Mouse (Mus musculus) limb, embryonic 13.5 days (tissue): ENCODE results near the gene Spag6. TPM values are rescaled to one million over a fixed set of nuclear protein-coding genes. Genes with fewer than 3 reads are reported as not detected.

Source experiments
- ATAC-seq: fragments of 200-750 bp; cut with Nextera tagmentation; 2 replicates; pipeline ENCODE4 v1.8.0; 2017; ENCODE audit warnings: low read depth, moderate number of reproducible peaks, moderate TSS enrichment; ENCODE audit not compliant: low FRiP score
- H3K27ac ChIP-seq: fragments of 300-500 bp; sonication (generic); 2 replicates; pipeline ENCODE4 v1.5.1; 2015; ENCODE audit warnings: inconsistent platforms, mild to moderate bottlenecking, moderate library complexity
- H3K27me3 ChIP-seq: fragments of 300-500 bp; sonication (generic); 2 replicates; pipeline ENCODE4 v1.6.1; 2015; ENCODE audit warnings: mild to moderate bottlenecking, inconsistent platforms
- H3K36me3 ChIP-seq: fragments of 300-500 bp; sonication (generic); 2 replicates; pipeline ENCODE4 v1.6.1; 2015; ENCODE audit warnings: inconsistent platforms, mild to moderate bottlenecking, moderate library complexity
- H3K4me1 ChIP-seq: fragments of 300-500 bp; sonication (generic); 2 replicates; pipeline ENCODE4 v1.6.1; 2015; ENCODE audit warnings: inconsistent platforms
- H3K4me2 ChIP-seq: fragments of 300-500 bp; sonication (generic); replicated peaks from 2 replicates; pipeline ENCODE4 v1.6.1; 2015; ENCODE audit warnings: inconsistent platforms, mild to moderate bottlenecking, moderate library complexity
- H3K4me3 ChIP-seq: fragments of 300-500 bp; sonication (generic); 2 replicates; pipeline ENCODE4 v1.5.1; 2015; ENCODE audit warnings: moderate library complexity, mild to moderate bottlenecking, inconsistent platforms
- H3K9ac ChIP-seq: fragments of 300-500 bp; sonication (generic); 2 replicates; pipeline ENCODE4 v1.6.1; 2015; ENCODE audit warnings: mild to moderate bottlenecking, inconsistent platforms
- H3K9me3 ChIP-seq: fragments of 300-500 bp; sonication (generic); 2 replicates; pipeline ENCODE4 v1.6.1; 2016; ENCODE audit warnings: inconsistent platforms
- WGBS: fragments of 180-500 bp; shearing (Covaris S2); methylation state at CpG from one replicate; pipeline ENCODE4 v1.1.7; 2015; 5-methylcytosine and 5-hydroxymethylcytosine counted together
- polyA plus RNA-seq: library from polyadenylated mRNA; unstranded; fragments of >200 nt; fragmentation: Nextera tagmentation; extraction: Ambion mirVana; gene quantifications from 2 replicates; pipeline ENCODE4 v1.2.1, GENCODE M21; 2015

Spag6 gene
- 0.13 TPM in 1 of 2 replicates, not detected in the other for polyA plus RNA-seq

GRCm38 (mm10) chr2:18693871-18694610 is at the start of gene Spag6:
TSS of gene Spag6 (plus strand) at chr2:18694032.
- peak within 1 kb of the TSS; percentile 86 for H3K9ac ChIP-seq
- peak; percentile 76 for ATAC-seq
- H3K36me3 ChIP-seq: no peaks in the 10 kb centered on the region
- no peaks in the 10 kb centered on the region for H3K9me3 ChIP-seq
- WGBS: under 1% methylated on average over 37 of the region's 61 CpGs
- peaks cover 73% of the 10 kb centered on the region for H3K27me3 ChIP-seq
- peak within 1 kb of the TSS; percentile 48; the same call in 1 of the 2 replicates for H3K27ac ChIP-seq
- H3K4me3 ChIP-seq: peak within 1 kb of the TSS; percentile 66
- H3K4me1 ChIP-seq: peaks cover 24% of the 10 kb centered on the region
- H3K4me2 ChIP-seq: peak within 1 kb of the TSS; percentile 96

GRCm38 (mm10) chr2:18648563-18648962 is 45.3 kb upstream of the Spag6 start:
- peaks cover 3% of the 10 kb centered on the region for H3K27me3 ChIP-seq
- no peak for ATAC-seq
- no peak overlapping the region for H3K4me3 ChIP-seq
- no peaks in the 10 kb centered on the region for H3K4me1 ChIP-seq
- no peaks in the 10 kb centered on the region for H3K9me3 ChIP-seq
- H3K27ac ChIP-seq: no peak overlapping the region
- H3K4me2 ChIP-seq: no peak overlapping the region
- no peaks in the 10 kb centered on the region for H3K36me3 ChIP-seq
- H3K9ac ChIP-seq: no peak overlapping the region
- 80% methylated on average over 4 of the region's 4 CpGs for WGBS

- H3K27me3 ChIP-seq: peaks cover 5% of the 10 kb centered on the region; the same call in 1 of the 2 replicates
- no peak overlapping the region for H3K4me3 ChIP-seq
- no peaks in the 10 kb centered on the region for H3K36me3 ChIP-seq
- no peak overlapping the region for H3K9ac ChIP-seq
- ATAC-seq: no peak
- H3K4me1 ChIP-seq: no peaks in the 10 kb centered on the region
- no peak overlapping the region for H3K4me2 ChIP-seq
- no peak overlapping the region for H3K27ac ChIP-seq
- H3K9me3 ChIP-seq: no peaks in the 10 kb centered on the region
- 60% methylated on average over 5 of the region's 5 CpGs for WGBS
These were observed 39.0 kb upstream of the Spag6 start for GRCm38 (mm10) chr2:18654821-18655220.

GRCm38 (mm10) chr2:18664003-18664402 is 29.8 kb upstream of the Spag6 start:
- peaks cover 16% of the 10 kb centered on the region; the same call in 1 of the 2 replicates for H3K27me3 ChIP-seq
- no peaks in the 10 kb centered on the region for H3K36me3 ChIP-seq
- H3K27ac ChIP-seq: no peak overlapping the region
- H3K9ac ChIP-seq: no peak overlapping the region
- no peaks in the 10 kb centered on the region for H3K9me3 ChIP-seq
- 89% methylated on average over 3 of the region's 3 CpGs for WGBS
- no peak for ATAC-seq
- no peak overlapping the region for H3K4me2 ChIP-seq
- H3K4me3 ChIP-seq: no peak overlapping the region
- H3K4me1 ChIP-seq: no peaks in the 10 kb centered on the region

GRCm38 (mm10) chr2:18671041-18671440 is 22.8 kb upstream of the Spag6 start:
- WGBS: 18% methylated on average over 6 of the region's 6 CpGs
- Histone ChIP-seq H3K27ac (no peak overlapping the region), H3K9me3 (no peaks in the 10 kb centered on the region), H3K4me2 (no peak overlapping the region), H3K36me3 (no peaks in the 10 kb centered on the region), H3K9ac (no peak overlapping the region), H3K4me3 (no peak overlapping the region), H3K27me3 (peaks cover 19% of the 10 kb centered on the region), H3K4me1 (peaks cover 19% of the 10 kb centered on the region)
- ATAC-seq: no peak

- peak within 1 kb of the TSS; percentile 81 for H3K4me2 ChIP-seq
- no peaks in the 10 kb centered on the region for H3K36me3 ChIP-seq
- peak within 1 kb of the TSS; percentile 98 for H3K9ac ChIP-seq
- H3K4me3 ChIP-seq: peak within 1 kb of the TSS; percentile 87
- H3K4me1 ChIP-seq: peaks cover 20% of the 10 kb centered on the region
- H3K27ac ChIP-seq: peak within 1 kb of the TSS; percentile 97
- ATAC-seq: peak; percentile 91
- H3K27me3 ChIP-seq: peaks cover 16% of the 10 kb centered on the region
- under 1% methylated on average over 87 of the region's 91 CpGs for WGBS
- no peaks in the 10 kb centered on the region for H3K9me3 ChIP-seq
These were observed 21.6 kb upstream of the Spag6 start, which contains the start of gene Commd3 for GRCm38 (mm10) chr2:18672133-18672765. TSS of gene Commd3 (plus strand) at chr2:18672384.

- H3K27ac ChIP-seq: peak overlapping the region; percentile 97
- peak overlapping the region; percentile 81 for H3K4me2 ChIP-seq
- H3K9me3 ChIP-seq: no peaks in the 10 kb centered on the region
- H3K4me1 ChIP-seq: peaks cover 20% of the 10 kb centered on the region
- no peaks in the 10 kb centered on the region for H3K36me3 ChIP-seq
- no peak for ATAC-seq
- H3K27me3 ChIP-seq: peaks cover 13% of the 10 kb centered on the region
- peak overlapping the region; percentile 98 for H3K9ac ChIP-seq
- peak overlapping the region; percentile 87 for H3K4me3 ChIP-seq
- WGBS: under 1% methylated on average over 11 of the region's 11 CpGs
These were observed 21.1 kb upstream of the Spag6 start for GRCm38 (mm10) chr2:18672766-18673164.

GRCm38 (mm10) chr2:18673766-18674165 is 20.1 kb upstream of the Spag6 start:
- Histone ChIP-seq H3K9ac (no peak overlapping the region), H3K4me2 (peak overlapping the region; percentile 44), H3K27me3 (peaks cover 10% of the 10 kb centered on the region), H3K9me3 (no peaks in the 10 kb centered on the region), H3K4me3 (peak overlapping the region; percentile 17; the same call in 1 of the 2 replicates), H3K36me3 (no peaks in the 10 kb centered on the region), H3K4me1 (peaks cover 25% of the 10 kb centered on the region), H3K27ac (no peak overlapping the region)
- 39% methylated on average over 4 of the region's 4 CpGs for WGBS
- ATAC-seq: no peak

GRCm38 (mm10) chr2:18674193-18674902 is 19.5 kb upstream of the Spag6 start:
- H3K9ac ChIP-seq: no peak overlapping the region
- peak overlapping the region; percentile 44 for H3K4me2 ChIP-seq
- H3K27ac ChIP-seq: no peak overlapping the region
- H3K27me3 ChIP-seq: peaks cover 15% of the 10 kb centered on the region
- no peaks in the 10 kb centered on the region for H3K36me3 ChIP-seq
- H3K9me3 ChIP-seq: no peaks in the 10 kb centered on the region
- peaks cover 25% of the 10 kb centered on the region for H3K4me1 ChIP-seq
- ATAC-seq: no peak
- H3K4me3 ChIP-seq: peak overlapping the region; percentile 17; the same call in 1 of the 2 replicates
- WGBS: 62% methylated on average over 4 of the region's 4 CpGs

GRCm38 (mm10) chr2:18675681-18676456 is 18.0 kb upstream of the Spag6 start:
- WGBS: 9% methylated on average over 41 of the region's 42 CpGs
- ATAC-seq: no peak
- no peaks in the 10 kb centered on the region for H3K9me3 ChIP-seq
- H3K27ac ChIP-seq: peak overlapping the region; percentile 28; the same call in 1 of the 2 replicates
- H3K4me2 ChIP-seq: peak overlapping the region; percentile 80
- no peaks in the 10 kb centered on the region for H3K36me3 ChIP-seq
- H3K9ac ChIP-seq: peak overlapping the region; percentile 76
- peaks cover 23% of the 10 kb centered on the region for H3K27me3 ChIP-seq
- H3K4me3 ChIP-seq: peak overlapping the region; percentile 83
- peaks cover 33% of the 10 kb centered on the region for H3K4me1 ChIP-seq

GRCm38 (mm10) chr2:18676457-18676935 is 17.3 kb upstream of the Spag6 start:
- 1% methylated on average over 32 of the region's 64 CpGs for WGBS
- no peaks in the 10 kb centered on the region for H3K36me3 ChIP-seq
- peak overlapping the region; percentile 80 for H3K4me2 ChIP-seq
- peak; percentile 92 for ATAC-seq
- peaks cover 26% of the 10 kb centered on the region for H3K27me3 ChIP-seq
- H3K4me1 ChIP-seq: peaks cover 38% of the 10 kb centered on the region
- H3K27ac ChIP-seq: peak overlapping the region; percentile 88; the same call in 1 of the 2 replicates
- peak overlapping the region; percentile 89 for H3K9ac ChIP-seq
- H3K9me3 ChIP-seq: no peaks in the 10 kb centered on the region
- peak overlapping the region; percentile 83 for H3K4me3 ChIP-seq
